Mouse (Mus musculus): ENCODE measurements around the gene Psg25. TPM values are rescaled to one million over a fixed set of nuclear protein-coding genes. Genes with fewer than 3 reads are reported as not detected.

Psg25 gene
- total RNA-seq (2023), result not detected

DNA sequence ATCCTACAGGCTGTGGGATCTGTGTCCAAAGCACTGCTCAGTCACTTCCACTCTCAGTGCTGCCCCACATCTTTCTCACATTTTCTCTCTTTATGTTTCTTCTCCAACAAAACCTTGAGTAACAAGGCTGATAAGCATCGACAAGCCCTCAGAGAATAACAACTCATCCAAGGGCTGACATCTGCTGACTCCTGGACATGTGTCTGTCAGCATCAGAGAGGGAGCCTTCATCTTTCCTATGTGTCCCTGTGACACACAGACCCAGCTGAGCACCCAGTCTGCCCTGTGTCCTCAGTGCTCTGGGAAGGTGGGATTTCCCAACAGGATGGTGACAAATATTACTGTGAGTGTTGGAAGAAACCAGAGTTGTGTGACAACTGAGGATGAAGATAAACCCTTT is at the start of gene Psg25:
Psg25 (minus strand) TSS at position 101 of the 400 bp plus-strand sequence.

DNA sequence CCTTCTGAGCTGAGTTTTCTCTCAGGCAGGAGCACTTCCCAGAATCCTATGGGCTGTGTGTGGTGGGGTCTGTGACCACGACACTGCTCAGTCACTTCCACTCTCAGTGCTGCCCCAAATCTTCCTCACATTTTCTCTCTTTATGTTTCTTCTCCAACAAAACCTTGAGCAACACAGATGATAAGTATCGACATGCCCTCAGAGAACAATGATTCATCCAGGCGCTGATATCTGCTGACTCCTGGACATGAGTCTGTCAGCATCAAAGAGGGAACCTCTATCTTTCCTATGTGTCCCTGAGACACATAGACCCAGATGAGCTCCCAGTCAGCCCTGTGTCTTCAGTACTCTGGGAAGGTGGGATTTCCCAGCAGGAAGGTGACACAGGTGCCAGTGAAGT is 35.1 kb upstream of the Psg25 start, which contains the start of gene Psg27:
Psg27 (minus strand) TSS at position 101 of the 400 bp plus-strand sequence.

GRCm38 (mm10) chr7:18484077-18484476 is 48.0 kb downstream of the Psg25 start, which contains the start of gene Psg26:
TSS of gene Psg26 (minus strand) at chr7:18484177.

Other genes with a start within 250 kb of the Psg25 start
- gene Psg18, start 177.3 kb downstream of the Psg25 start, total RNA-seq (2023), result not detected
- not detected for gene Psg28, start 100.2 kb downstream of the Psg25 start, total RNA-seq (2023)
- not detected for gene Psg26, start 48.1 kb downstream of the Psg25 start, total RNA-seq (2023)
- gene Psg27, start 35.0 kb upstream of the Psg25 start, total RNA-seq (2023), result not detected
- not detected for gene Psg23, start 84.2 kb upstream of the Psg25 start, total RNA-seq (2023)
- not detected for gene Psg21, start 124.5 kb upstream of the Psg25 start, total RNA-seq (2023)
- gene Psg20, start 153.9 kb upstream of the Psg25 start, total RNA-seq (2023), result not detected
- not detected for gene Psg22, start 185.8 kb upstream of the Psg25 start, total RNA-seq (2023)

Data from CD8-positive naive resting alpha-beta T cell, adult 57 days (primary cell).